Mouse (Mus musculus): ENCODE measurements around the gene Klf16. TPM values are rescaled to one million over a fixed set of nuclear protein-coding genes. Genes with fewer than 3 reads are reported as not detected.

Klf16 gene
- polyA plus RNA-seq, 1 experiment, result 35.6 TPM

DNA sequence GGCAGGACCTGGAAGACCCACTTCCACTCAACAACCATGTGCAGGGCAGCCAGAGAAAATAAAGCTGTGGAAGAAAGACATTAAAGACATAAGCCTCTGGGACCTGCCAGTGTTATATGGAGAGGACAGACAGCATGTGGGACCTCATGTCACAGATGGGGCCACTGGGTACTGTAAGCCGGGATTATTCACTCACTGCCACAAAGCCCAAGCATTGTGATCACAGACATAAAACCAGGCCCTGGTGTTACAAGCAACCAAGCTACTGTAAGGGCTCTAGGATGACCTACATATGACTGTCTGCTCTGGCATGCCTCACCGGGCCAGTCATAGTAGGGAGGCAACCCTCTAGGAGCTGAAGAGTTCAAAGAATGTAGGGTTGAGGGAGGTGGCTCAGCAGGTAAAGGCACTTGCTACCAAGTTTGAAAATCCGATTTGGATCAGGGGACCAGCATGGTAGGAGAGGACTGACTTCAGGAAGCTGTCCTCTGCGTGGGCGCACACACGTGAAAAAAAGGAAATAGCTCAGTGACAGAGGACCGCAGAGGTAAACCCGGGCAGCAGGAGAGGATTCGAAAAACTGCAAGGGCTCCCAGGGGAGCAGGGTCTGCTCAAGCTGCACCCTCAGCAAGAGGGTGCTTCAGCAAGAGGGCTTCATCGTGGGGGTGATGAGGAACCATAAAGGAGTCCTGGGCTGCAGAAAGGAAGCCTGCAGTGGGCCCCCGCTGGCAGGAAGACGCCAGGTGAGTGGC, 12.2 kb upstream of the Klf16 start:
- no peak for TF ChIP-seq GATA1 (IDR thresholded peaks at IDR 0.05; ENCODE audit: borderline replicate concordance, low read length)
- no peak for TF ChIP-seq FLI1 (IDR thresholded peaks at IDR 0.05; ENCODE audit: low read length)
- H3K27me3 ChIP-seq (replicated peaks), result no peaks in the 10 kb centered on the region
- no peaks in the 10 kb centered on the region for H3K9me3 ChIP-seq
- H3K36me3 ChIP-seq (replicated peaks; ENCODE audit: low read length), result peaks cover 30% of the 10 kb centered on the region
- peaks cover 61% of the 10 kb centered on the region for H3K4me1 ChIP-seq
- peak overlapping the region; percentile 100 for H3K4me3 ChIP-seq (replicated peaks)

DNA sequence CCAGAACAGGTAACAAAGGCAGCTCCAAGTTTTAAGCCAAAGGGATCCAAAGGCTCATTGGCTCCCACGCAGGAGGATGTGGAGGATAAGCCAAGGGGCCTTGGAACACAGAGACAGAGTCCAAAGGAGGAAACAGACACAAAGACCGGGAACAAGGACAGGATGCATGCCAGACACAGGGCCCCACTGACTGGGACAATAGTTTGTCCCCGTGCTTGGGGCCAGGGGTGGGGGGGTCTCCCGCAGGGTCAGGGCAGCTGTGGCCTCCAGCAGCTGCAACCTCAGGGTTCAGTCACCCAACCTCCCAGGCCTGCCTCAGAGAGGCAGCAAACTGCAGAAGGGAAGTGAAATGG, 10.2 kb upstream of the Klf16 start:
- no peak for TF ChIP-seq FLI1 (IDR thresholded peaks at IDR 0.05; ENCODE audit: low read length)
- no peak for TF ChIP-seq GATA1 (IDR thresholded peaks at IDR 0.05; ENCODE audit: borderline replicate concordance, low read length)
- no peak overlapping the region for H3K4me3 ChIP-seq (replicated peaks)
- H3K27me3 ChIP-seq (replicated peaks), result no peaks in the 10 kb centered on the region
- no peaks in the 10 kb centered on the region for H3K9me3 ChIP-seq
- peaks cover 79% of the 10 kb centered on the region for H3K4me1 ChIP-seq
- peaks cover 48% of the 10 kb centered on the region for H3K36me3 ChIP-seq (replicated peaks; ENCODE audit: low read length)

DNA sequence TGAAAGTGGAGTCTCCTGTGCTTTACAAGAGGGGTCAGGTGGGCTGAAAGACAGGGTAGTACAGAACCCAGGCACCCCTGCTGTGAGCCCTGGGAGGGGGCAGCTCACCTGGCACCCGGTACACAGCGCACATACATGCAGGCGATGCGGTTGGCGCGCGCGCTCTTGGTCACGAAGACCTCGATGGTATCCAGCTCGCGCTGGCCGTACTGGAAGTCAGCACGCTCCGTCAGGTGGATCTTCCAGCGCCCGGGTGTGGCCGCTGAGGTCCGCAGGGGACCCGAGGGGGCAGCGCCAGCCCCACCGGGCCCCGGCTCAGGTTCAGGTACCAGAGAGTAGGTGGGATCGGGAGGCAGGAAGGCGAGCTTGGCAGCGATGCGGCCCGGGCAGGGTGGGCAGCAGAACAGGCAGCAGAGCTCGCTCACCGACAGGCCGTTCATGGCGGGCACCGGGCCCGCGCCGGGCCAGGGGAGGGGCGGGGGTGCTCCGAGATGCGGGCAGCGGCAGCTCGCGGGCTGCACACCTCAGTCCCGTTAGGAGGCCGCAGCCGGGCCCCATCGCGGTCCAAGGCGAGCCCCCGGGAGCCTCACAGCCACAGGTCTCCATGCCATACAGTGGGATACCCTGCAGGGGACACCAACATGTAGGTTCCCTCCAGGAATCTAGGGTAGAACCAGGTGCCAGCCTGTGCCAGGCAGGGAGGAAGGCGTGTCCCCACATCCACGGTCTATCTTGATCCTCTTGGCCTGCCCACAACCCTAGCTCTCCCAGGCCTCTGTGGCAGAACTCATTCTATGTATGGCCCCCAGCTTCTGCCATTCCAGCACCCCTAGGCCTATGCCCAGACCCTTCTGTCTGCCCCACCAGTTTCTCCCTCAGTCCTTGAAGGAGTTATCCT, 9.5 kb upstream of the Klf16 start:
- Histone ChIP-seq H3K4me1 (peaks cover 85% of the 10 kb centered on the region), H3K36me3 (replicated peaks; ENCODE audit: low read length) (peaks cover 53% of the 10 kb centered on the region), H3K27me3 (replicated peaks) (no peaks in the 10 kb centered on the region), H3K4me3 (replicated peaks) (no peak overlapping the region), H3K9me3 (no peaks in the 10 kb centered on the region)
- no peak for TF ChIP-seq FLI1 (IDR thresholded peaks at IDR 0.05; ENCODE audit: low read length)
- TF ChIP-seq GATA1 (IDR thresholded peaks at IDR 0.05; ENCODE audit: borderline replicate concordance, low read length), result no peak

DNA sequence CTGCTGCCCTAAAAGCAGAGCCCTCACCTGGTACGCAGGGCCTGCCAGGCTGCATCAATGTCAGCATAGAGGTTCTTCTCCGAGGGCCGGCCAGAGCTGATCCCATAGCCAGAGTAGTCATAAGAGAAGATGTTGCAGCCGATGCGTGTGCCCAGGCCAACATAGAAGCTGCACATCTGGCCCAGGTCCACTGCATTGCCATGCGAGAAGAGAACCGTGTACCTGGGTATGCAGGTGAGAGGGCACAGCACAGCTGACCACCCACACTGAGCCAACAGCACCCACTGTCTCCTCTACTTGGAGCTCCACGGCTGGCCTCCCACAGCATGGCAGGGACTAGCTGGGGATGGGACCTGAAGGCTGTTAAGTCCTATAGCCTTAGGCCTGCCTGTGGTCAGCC, 8.5 kb upstream of the Klf16 start:
- peaks cover 62% of the 10 kb centered on the region for H3K36me3 ChIP-seq (replicated peaks; ENCODE audit: low read length)
- no peaks in the 10 kb centered on the region for H3K9me3 ChIP-seq
- TF ChIP-seq FLI1 (IDR thresholded peaks at IDR 0.05; ENCODE audit: low read length), result no peak
- TF ChIP-seq GATA1 (IDR thresholded peaks at IDR 0.05; ENCODE audit: borderline replicate concordance, low read length), result no peak
- no peak overlapping the region for H3K4me3 ChIP-seq (replicated peaks)
- no peaks in the 10 kb centered on the region for H3K27me3 ChIP-seq (replicated peaks)
- peaks cover 89% of the 10 kb centered on the region for H3K4me1 ChIP-seq

DNA sequence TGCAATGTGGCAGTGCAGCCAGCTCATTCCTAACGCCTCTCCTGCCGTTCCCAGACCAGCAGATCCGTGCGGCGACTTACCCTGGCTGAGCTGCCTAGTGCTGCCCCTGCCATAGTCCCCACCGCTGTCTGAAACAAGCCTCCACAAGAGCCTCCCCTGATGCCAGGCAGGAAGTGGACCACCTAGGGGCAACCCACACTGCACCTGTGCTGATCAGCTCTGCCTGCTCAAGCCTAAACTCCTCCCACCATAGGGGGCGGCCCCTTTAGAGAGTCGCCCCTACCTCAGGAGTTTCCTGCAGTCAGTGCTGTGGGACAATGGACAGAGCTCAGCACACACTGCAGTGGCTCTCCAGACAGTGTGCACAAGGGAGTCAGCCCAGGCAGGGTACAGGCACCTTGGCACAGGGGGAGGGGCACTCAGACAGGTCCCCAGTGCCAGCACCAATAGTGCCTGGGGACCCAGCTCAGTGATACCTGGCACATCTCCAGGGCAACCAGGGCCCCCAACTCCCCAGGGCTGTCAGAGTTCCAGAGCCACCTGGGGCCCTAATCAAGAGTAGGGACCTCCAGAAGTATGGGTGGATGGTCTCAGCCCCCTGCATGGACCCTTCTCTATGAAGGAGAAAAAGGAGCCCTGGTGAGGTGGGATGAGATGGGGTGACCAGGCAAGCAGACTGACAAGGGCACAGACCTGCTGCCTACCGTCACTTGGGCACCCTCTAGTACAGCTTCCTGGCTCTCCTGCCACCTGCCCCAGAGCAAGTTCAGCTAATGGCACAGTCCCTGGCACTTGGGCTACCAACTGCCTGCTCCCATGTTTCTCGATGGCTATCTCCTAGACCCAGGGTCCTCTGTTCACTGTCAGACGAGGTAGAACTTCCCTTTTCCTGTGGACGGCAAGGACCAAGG, 7.8 kb upstream of the Klf16 start:
- no peaks in the 10 kb centered on the region for H3K9me3 ChIP-seq
- H3K4me1 ChIP-seq, result peaks cover 87% of the 10 kb centered on the region
- no peak overlapping the region for H3K4me3 ChIP-seq (replicated peaks)
- no peak for TF ChIP-seq GATA1 (IDR thresholded peaks at IDR 0.05; ENCODE audit: borderline replicate concordance, low read length)
- no peak for TF ChIP-seq FLI1 (IDR thresholded peaks at IDR 0.05; ENCODE audit: low read length)
- H3K27me3 ChIP-seq (replicated peaks), result no peaks in the 10 kb centered on the region
- H3K36me3 ChIP-seq (replicated peaks; ENCODE audit: low read length), result peaks cover 62% of the 10 kb centered on the region

DNA sequence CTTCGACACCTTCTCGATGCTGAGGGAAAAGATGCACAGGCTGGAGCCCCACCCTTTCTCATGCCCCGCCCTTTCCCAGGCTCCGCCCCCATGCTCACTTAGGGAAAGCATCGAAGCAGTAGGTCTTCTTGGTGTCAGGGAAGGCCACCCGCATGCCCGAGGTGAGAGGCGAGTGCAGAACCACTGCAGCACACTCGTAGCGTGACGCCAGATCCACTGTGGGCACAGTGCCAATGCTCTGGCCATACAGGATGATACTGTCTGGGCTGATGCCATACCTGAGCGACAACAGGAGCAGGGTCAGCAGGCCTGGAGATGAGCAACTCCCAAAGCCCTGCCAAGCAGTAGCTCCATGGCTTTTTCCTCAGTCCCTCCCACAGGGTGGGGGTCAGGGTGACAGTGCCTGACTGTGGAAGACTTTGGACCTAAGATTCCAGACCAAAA, 6.9 kb upstream of the Klf16 start:
- Histone ChIP-seq H3K4me1 (peaks cover 89% of the 10 kb centered on the region), H3K4me3 (replicated peaks) (peak overlapping the region; percentile 20)

DNA sequence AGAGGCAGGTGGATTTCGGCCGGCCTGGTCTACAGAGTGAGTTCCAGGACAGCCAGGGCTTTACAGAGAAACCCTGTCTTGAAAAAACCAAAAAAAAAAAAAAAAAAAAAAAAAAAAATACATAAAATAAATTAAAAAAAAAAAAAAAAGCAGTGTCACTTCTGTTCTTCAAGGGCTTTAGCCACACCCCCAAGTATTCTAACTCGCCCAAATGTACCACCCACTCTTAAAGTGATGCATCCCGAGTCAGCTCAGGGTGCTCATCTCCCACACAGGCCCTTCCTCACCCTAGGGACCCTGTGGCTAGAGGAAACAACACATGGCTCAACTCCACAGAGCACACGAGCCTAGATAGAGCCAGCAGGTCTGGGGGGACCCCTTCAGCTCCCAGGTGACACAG, 5.9 kb upstream of the Klf16 start:
- no peaks in the 10 kb centered on the region for H3K9me3 ChIP-seq
- no peaks in the 10 kb centered on the region for H3K27me3 ChIP-seq (replicated peaks)
- H3K36me3 ChIP-seq (replicated peaks; ENCODE audit: low read length), result peaks cover 62% of the 10 kb centered on the region
- TF ChIP-seq GATA1 (IDR thresholded peaks at IDR 0.05; ENCODE audit: borderline replicate concordance, low read length) (no peak), FLI1 (IDR thresholded peaks at IDR 0.05; ENCODE audit: low read length) (no peak)
- no peak overlapping the region for H3K4me3 ChIP-seq (replicated peaks)
- H3K4me1 ChIP-seq, result peaks cover 89% of the 10 kb centered on the region

More for the DNA sequence above, 6.9 kb upstream of the Klf16 start:
- H3K9me3 ChIP-seq, result no peaks in the 10 kb centered on the region
- H3K36me3 ChIP-seq (replicated peaks; ENCODE audit: low read length), result peaks cover 62% of the 10 kb centered on the region
- TF ChIP-seq GATA1 (IDR thresholded peaks at IDR 0.05; ENCODE audit: borderline replicate concordance, low read length), result no peak
- no peak for TF ChIP-seq FLI1 (IDR thresholded peaks at IDR 0.05; ENCODE audit: low read length)
- H3K27me3 ChIP-seq (replicated peaks), result no peaks in the 10 kb centered on the region

DNA sequence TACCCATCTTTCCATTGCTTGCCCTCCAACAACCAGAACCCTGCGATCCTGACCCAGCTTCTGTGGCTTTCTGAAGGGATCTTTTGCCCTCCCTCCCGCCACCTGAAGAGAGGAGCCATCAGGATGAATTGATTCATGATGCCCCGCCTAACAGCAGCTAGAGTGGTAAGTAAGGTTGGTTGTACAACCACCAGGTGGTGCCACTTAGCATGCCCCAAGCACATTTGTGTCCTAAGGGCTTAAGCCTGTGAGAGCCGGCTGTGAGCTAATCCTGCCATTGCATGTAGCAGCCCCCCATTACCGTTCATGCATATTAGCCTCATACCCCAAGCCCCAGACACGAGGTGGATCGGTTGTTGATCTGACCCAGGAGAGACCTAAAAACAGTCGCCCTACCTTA, 1.8 kb upstream of the Klf16 start:
- peaks cover 39% of the 10 kb centered on the region for H3K36me3 ChIP-seq (replicated peaks; ENCODE audit: low read length)
- H3K9me3 ChIP-seq, result no peaks in the 10 kb centered on the region
- peak overlapping the region; percentile 92 for H3K4me3 ChIP-seq (replicated peaks)
- H3K4me1 ChIP-seq, result peaks cover 76% of the 10 kb centered on the region
- H3K27me3 ChIP-seq (replicated peaks), result no peaks in the 10 kb centered on the region
- no peak for TF ChIP-seq FLI1 (IDR thresholded peaks at IDR 0.05; ENCODE audit: low read length)
- TF ChIP-seq GATA1 (IDR thresholded peaks at IDR 0.05; ENCODE audit: borderline replicate concordance, low read length), result no peak

DNA sequence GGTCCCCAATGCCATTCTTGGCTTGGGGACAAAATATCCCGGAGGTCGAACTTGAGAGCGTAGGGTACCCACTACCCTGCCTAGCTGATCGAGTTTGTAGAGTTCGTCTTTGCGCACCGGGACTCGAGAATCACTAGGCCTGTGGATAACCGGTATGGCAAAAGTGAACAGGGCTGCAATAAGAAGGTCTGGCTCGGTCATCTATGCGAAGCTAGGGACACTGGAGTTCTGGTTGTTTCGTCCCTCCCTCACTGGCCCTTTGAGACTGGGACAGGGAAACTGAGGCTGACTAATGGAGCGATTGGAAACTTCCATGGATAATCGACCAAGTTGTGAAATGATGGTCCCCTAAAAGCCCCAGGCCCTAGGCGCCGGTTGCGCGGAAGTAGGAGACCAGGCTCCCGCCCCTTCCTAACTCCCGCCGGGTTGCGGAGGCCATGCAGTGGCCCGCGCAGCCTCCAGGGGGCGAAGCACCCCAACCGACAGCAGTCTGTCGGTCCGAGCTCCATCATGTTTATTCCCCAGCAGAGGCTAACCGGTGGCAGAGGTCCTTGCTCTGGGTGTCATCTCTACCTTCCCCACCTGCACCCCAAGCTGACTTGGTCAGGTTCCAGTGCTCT, 1.1 kb upstream of the Klf16 start:
- no peak for TF ChIP-seq GATA1 (IDR thresholded peaks at IDR 0.05; ENCODE audit: borderline replicate concordance, low read length)
- no peak for TF ChIP-seq FLI1 (IDR thresholded peaks at IDR 0.05; ENCODE audit: low read length)
- peaks cover 32% of the 10 kb centered on the region for H3K36me3 ChIP-seq (replicated peaks; ENCODE audit: low read length)
- peaks cover 76% of the 10 kb centered on the region for H3K4me1 ChIP-seq
- no peaks in the 10 kb centered on the region for H3K27me3 ChIP-seq (replicated peaks)
- peak overlapping the region; percentile 92 for H3K4me3 ChIP-seq (replicated peaks)
- H3K9me3 ChIP-seq, result no peaks in the 10 kb centered on the region

Data from megakaryocyte, embryonic 14.5 days (primary cell).